Mouse (Mus musculus) cortical plate, adult 2 months (tissue): ENCODE measurements around the gene Itih5. TPM values are rescaled to one million over a fixed set of nuclear protein-coding genes. Genes with fewer than 3 reads are reported as not detected.
A peak's percentile ranks its signal among the peaks of the same experiment; 100 is the strongest.

ENCODE experiments used
- H3K27ac ChIP-seq: fragments of 200-500 bp; 2 replicates; pipeline ENCODE4 v1.5.1; 2012; ENCODE audit warnings: low read length, control low read depth, inconsistent platforms; ENCODE audit not compliant: insufficient read depth
- H3K4me1 ChIP-seq: fragments of 200-500 bp; 2 replicates; pipeline ENCODE4 v1.6.1; 2011; ENCODE audit warnings: low read length; ENCODE audit not compliant: control insufficient read depth, insufficient read depth
- H3K4me3 ChIP-seq: fragments of 200-500 bp; 2 replicates; pipeline ENCODE4 v1.5.1; 2011; ENCODE audit warnings: mild to moderate bottlenecking, low read length, control low read depth; ENCODE audit not compliant: insufficient read depth
- CTCF ChIP-seq: fragments of 200-500 bp; IDR thresholded peaks from 2 replicates; pipeline ENCODE4 v1.5.1; 2011; ENCODE audit warnings: mild to moderate bottlenecking, control low read depth, low read length; ENCODE audit not compliant: insufficient read depth; ENCODE audit errors: extremely low read depth
- POLR2A ChIP-seq: fragments of 200-500 bp; IDR thresholded peaks from 2 replicates; pipeline ENCODE4 v1.6.1; 2011; ENCODE audit warnings: mild to moderate bottlenecking, low read length, control low read depth; ENCODE audit not compliant: insufficient read depth; ENCODE audit errors: extremely low read depth
- polyA plus RNA-seq: library from polyadenylated mRNA; depleted of rRNA; stranded (reverse); fragments of >200 nt; gene quantifications from 2 replicates; pipeline ENCODE4 v1.2.3, GENCODE M21; 2012

Itih5 gene
- polyA plus RNA-seq, 1 experiment, result 12.4 TPM

GRCm38 (mm10) chr2:10213468-10213867 is 60.1 kb downstream of the Itih5 start:
- TF ChIP-seq CTCF, result no peak
- no peak for TF ChIP-seq POLR2A
- Histone ChIP-seq H3K27ac (no peak overlapping the region), H3K4me1 (no peaks in the 10 kb centered on the region), H3K4me3 (no peak overlapping the region)

GRCm38 (mm10) chr2:10215876-10216565 is 62.6 kb downstream of the Itih5 start:
- Histone ChIP-seq H3K4me3 (no peak overlapping the region), H3K27ac (no peak overlapping the region), H3K4me1 (no peaks in the 10 kb centered on the region)
- TF ChIP-seq CTCF (no peak), POLR2A (no peak)

GRCm38 (mm10) chr2:10216566-10217247 is 63.3 kb downstream of the Itih5 start:
- Histone ChIP-seq H3K4me1 (no peaks in the 10 kb centered on the region), H3K27ac (peak overlapping the region; percentile 68), H3K4me3 (no peak overlapping the region)
- TF ChIP-seq POLR2A (0 out of 2 replicates have a peak, but pooled peaks have one; percentile 20), CTCF (no peak)

- no peak for TF ChIP-seq POLR2A
- no peak for TF ChIP-seq CTCF
- Histone ChIP-seq H3K4me1 (no peaks in the 10 kb centered on the region), H3K4me3 (no peak overlapping the region), H3K27ac (no peak overlapping the region)
Observed at GRCm38 (mm10) chr2:10221862-10222261, 68.5 kb downstream of the Itih5 start.

DNA sequence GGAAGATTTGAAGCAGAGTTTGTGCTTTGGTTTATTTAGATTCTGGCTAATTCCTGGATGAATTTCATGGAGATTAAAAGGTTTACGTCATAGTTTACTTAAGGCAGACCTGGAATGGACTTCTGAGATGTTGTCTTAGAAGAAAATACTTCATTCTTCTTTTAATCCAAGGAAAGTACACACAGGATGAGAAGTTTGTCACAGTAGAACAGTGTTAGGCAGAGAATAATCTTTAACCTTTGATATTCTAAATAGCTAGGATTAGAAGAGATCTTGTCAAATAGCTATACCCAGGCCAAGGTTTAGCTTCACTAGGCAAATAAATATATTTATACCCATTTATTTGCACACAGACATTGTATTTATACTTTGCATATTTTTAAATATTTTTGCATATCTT is 73.5 kb downstream of the Itih5 start:
- no peak for TF ChIP-seq POLR2A
- Histone ChIP-seq H3K27ac (no peak overlapping the region), H3K4me1 (peaks cover 2% of the 10 kb centered on the region; the same call in 1 of the 2 replicates), H3K4me3 (no peak overlapping the region)

DNA sequence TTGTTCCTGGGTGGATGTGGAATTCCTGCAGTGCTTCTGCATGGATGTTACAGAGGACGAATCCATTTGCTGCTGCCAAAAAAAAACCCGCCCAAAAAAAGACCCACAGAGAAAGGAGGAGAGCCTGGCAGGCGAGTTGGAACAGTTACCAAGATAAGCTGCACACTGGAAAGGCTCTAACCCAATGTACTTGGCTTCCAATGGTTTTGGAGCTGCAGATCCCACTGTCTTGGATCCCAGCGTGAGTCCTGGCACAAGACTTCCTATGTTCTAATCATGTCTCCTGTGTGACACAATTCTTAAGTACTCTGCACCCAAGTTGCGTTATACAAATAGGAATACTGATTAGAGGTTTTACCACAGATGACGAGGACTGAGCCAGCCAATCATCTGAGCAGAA is 78.6 kb downstream of the Itih5 start:
- TF ChIP-seq CTCF, result no peak
- TF ChIP-seq POLR2A, result no peak
- Histone ChIP-seq H3K27ac (no peak overlapping the region), H3K4me1 (peaks cover 4% of the 10 kb centered on the region), H3K4me3 (no peak overlapping the region)

DNA sequence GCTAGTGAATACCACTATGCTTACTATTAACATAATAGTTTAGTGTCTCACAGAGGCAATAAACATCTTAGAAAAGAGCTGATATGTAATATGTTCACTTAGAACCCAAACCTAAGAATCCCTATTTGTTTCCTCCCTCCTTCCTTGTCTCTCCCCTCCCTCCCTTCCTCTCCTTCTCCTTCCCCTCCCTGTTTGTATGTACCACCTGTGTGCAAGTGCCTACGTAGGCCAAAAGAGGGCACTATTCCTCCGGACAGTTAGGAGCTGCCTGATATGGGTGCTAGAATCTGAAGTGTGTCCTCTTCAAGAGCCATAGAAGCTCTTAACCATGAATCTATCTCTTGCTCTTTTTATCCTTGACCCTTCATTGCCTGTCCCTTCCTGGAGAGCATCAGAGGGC is 83.2 kb downstream of the Itih5 start:
- Histone ChIP-seq H3K4me1 (peaks cover 3% of the 10 kb centered on the region), H3K27ac (no peak overlapping the region), H3K4me3 (no peak overlapping the region)
- TF ChIP-seq POLR2A (no peak), CTCF (no peak)

GRCm38 (mm10) chr2:10242970-10243369 is 89.6 kb downstream of the Itih5 start:
- TF ChIP-seq CTCF (no peak), POLR2A (no peak)
- no peak overlapping the region for H3K27ac ChIP-seq
- H3K4me3 ChIP-seq, result no peak overlapping the region
- no peaks in the 10 kb centered on the region for H3K4me1 ChIP-seq

DNA sequence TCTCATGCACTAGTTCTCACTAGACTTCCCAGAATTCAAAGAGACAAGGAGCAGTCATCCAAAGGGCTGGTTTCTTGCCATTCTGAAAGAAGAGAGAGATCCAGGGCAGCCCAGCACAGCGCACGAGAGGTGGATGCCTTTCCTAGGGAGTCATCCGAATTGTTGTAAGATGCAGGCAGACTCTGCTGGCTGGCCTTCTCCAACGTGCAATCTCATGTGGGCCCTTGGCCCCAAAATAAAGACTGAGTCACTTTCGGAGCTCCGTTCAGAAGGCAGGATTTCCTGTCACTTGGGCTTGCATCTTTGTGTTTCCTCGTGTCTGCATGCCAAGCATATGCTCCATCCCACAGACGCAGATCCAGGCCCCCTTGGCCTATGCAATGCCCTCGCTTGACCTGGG is 97.1 kb downstream of the Itih5 start:
- TF ChIP-seq CTCF (no peak), POLR2A (no peak)
- Histone ChIP-seq H3K27ac (no peak overlapping the region), H3K4me3 (no peak overlapping the region), H3K4me1 (no peaks in the 10 kb centered on the region)

DNA sequence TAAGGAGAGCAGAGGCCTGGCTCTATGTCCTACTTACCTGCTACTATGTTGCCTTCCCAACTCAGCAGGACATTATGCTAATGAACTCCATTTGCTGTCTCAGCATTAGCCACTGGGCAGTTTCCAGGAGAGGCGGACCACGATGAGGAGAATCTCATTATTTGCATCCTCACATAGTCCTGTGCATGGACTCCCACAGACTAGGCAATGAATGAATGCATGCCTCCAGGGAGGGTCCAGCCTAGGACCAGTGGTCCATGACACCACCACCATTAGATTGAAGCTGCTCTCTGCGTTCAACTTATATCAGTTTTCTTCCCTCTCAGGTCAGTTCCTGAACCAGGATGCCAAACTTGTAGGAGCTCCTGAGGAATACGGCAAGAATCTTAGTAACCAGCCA is 97.6 kb downstream of the Itih5 start:
- TF ChIP-seq POLR2A (no peak), CTCF (no peak)
- H3K4me3 ChIP-seq, result no peak overlapping the region
- no peaks in the 10 kb centered on the region for H3K4me1 ChIP-seq

DNA sequence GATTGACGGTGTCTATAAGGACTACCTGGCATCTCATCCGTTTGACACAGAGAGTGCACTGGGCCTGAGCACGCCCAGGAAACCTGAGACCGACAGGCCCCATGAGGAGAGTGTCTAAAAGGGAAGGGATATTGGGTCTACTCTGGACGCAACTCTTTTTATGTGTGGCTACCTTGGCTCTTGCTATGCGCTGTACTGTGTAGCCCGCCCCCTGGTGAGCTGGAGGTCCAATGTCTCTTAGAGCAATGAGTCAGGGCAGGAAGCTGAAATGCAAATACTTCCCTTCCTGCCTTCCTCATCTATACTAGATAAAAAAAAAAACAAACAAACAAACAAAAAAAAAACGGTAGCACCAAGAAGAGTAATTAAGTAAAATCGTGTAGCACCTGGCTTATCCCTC is 98.1 kb downstream of the Itih5 start:
- H3K4me3 ChIP-seq, result no peak overlapping the region
- H3K27ac ChIP-seq, result no peak overlapping the region
- H3K4me1 ChIP-seq, result no peaks in the 10 kb centered on the region
- TF ChIP-seq CTCF, result no peak
- TF ChIP-seq POLR2A, result no peak

More for the DNA sequence above, 97.6 kb downstream of the Itih5 start:
- H3K27ac ChIP-seq, result no peak overlapping the region
